Mouse (Mus musculus): Measurements from ENCODE around the gene Aptx. TPM values are rescaled to one million over a fixed set of nuclear protein-coding genes. Genes with fewer than 3 reads are reported as not detected.

Aptx gene
- polyA plus RNA-seq, 2 experiments: 4.8 to 9.5 TPM

- H3K4me1 ChIP-seq (replicated peaks; ENCODE audit: control insufficient read depth in 2 of 2, insufficient read depth in 2 of 2, low read length in 1 of 2): no peaks in the 10 kb centered on the region; a peak in 1 of 4 replicates
- DNase-seq (ENCODE audit: low read depth in 3 of 3, low spot score in 3 of 3): no peak
- no peak for TF ChIP-seq EP300 (IDR thresholded peaks at IDR 0.05; ENCODE audit: low read depth)
- no peak for TF ChIP-seq CTCF (IDR thresholded peaks at IDR 0.05; ENCODE audit: low read depth)
- no peak for ATAC-seq (ENCODE audit: insufficient read depth)
- no peaks in the 10 kb centered on the region for H3K36me3 ChIP-seq (replicated peaks; ENCODE audit: control insufficient read depth, insufficient read depth, low read depth)
- no peak overlapping the region for H3K9ac ChIP-seq (replicated peaks)
- no peak overlapping the region for H3K4me3 ChIP-seq (ENCODE audit: insufficient read depth in 1 of 2, low read depth in 2 of 2, low read length in 2 of 2)
- H3K27me3 ChIP-seq (ENCODE audit: control insufficient read depth, insufficient read depth, low read length): no peaks in the 10 kb centered on the region
- H3K27ac ChIP-seq: no peak overlapping the region
- no peak overlapping the region for H3K4me2 ChIP-seq (ENCODE audit: low read depth)
- 18% methylated on average over 14 of the region's 14 CpGs for WGBS (ENCODE audit: insufficient replicate concordance)
- H3K9me3 ChIP-seq (ENCODE audit: control insufficient read depth, low read length): no peaks in the 10 kb centered on the region
These were observed 26.7 kb downstream of the Aptx start for GRCm38 (mm10) chr4:40676338-40676737.

DNA sequence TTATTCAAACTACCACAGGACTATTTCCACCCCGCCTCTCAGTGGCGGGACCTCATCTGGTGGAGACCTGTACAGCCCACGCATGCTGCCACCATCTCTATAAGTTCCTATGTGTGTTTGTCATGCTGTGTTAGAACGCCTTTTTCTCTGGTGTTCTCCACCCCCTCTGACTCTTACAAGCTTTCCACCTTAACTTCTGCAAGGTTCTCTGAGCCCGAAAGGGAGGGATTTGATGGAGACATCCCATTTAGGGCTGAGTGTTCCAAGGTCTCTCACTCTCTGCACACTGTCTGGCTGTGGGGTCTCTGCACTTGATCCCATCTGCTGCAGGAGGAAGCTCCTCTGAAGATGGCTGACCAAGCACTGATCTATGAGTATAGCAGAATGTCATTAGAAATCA lies 29.5 kb downstream of the Aptx start:
- 73% methylated on average over 5 of the region's 5 CpGs for WGBS (ENCODE audit: insufficient replicate concordance)
- H3K4me3 ChIP-seq (ENCODE audit: insufficient read depth in 1 of 2, low read depth in 2 of 2, low read length in 2 of 2): no peak overlapping the region
- H3K9ac ChIP-seq (replicated peaks): no peak overlapping the region
- TF ChIP-seq CTCF (IDR thresholded peaks at IDR 0.05; ENCODE audit: low read depth) (no peak), EP300 (IDR thresholded peaks at IDR 0.05; ENCODE audit: low read depth) (no peak)
- DNase-seq (ENCODE audit: low read depth in 3 of 3, low spot score in 3 of 3) (no peak), ATAC-seq (ENCODE audit: insufficient read depth) (no peak)
- no peaks in the 10 kb centered on the region for H3K27me3 ChIP-seq (ENCODE audit: control insufficient read depth, insufficient read depth, low read length)
- no peak overlapping the region for H3K27ac ChIP-seq
- no peaks in the 10 kb centered on the region; a peak in 1 of 4 replicates for H3K4me1 ChIP-seq (replicated peaks; ENCODE audit: control insufficient read depth in 2 of 2, insufficient read depth in 2 of 2, low read length in 1 of 2)
- no peaks in the 10 kb centered on the region for H3K36me3 ChIP-seq (replicated peaks; ENCODE audit: control insufficient read depth, insufficient read depth, low read depth)
- no peak overlapping the region for H3K4me2 ChIP-seq (ENCODE audit: low read depth)
- H3K9me3 ChIP-seq (ENCODE audit: control insufficient read depth, low read length): no peaks in the 10 kb centered on the region

- no peak overlapping the region for H3K9ac ChIP-seq (replicated peaks)
- no peak overlapping the region for H3K27ac ChIP-seq
- no peaks in the 10 kb centered on the region for H3K27me3 ChIP-seq (ENCODE audit: control insufficient read depth, insufficient read depth, low read length)
- no peaks in the 10 kb centered on the region for H3K36me3 ChIP-seq (replicated peaks; ENCODE audit: control insufficient read depth, insufficient read depth, low read depth)
- no peak for DNase-seq (ENCODE audit: low read depth in 3 of 3, low spot score in 3 of 3)
- no peak overlapping the region for H3K4me3 ChIP-seq (ENCODE audit: insufficient read depth in 1 of 2, low read depth in 2 of 2, low read length in 2 of 2)
- H3K4me1 ChIP-seq (replicated peaks; ENCODE audit: control insufficient read depth in 2 of 2, insufficient read depth in 2 of 2, low read length in 1 of 2): no peaks in the 10 kb centered on the region
- TF ChIP-seq CTCF (IDR thresholded peaks at IDR 0.05; ENCODE audit: low read depth) (no peak), EP300 (IDR thresholded peaks at IDR 0.05; ENCODE audit: low read depth) (no peak)
- H3K4me2 ChIP-seq (ENCODE audit: low read depth): no peak overlapping the region
- 54% methylated on average over 9 of the region's 9 CpGs for WGBS (ENCODE audit: insufficient replicate concordance)
- ATAC-seq (ENCODE audit: insufficient read depth): no peak
- H3K9me3 ChIP-seq (ENCODE audit: control insufficient read depth, low read length): no peaks in the 10 kb centered on the region
These were observed 36.6 kb downstream of the Aptx start for GRCm38 (mm10) chr4:40666237-40667012.

DNA sequence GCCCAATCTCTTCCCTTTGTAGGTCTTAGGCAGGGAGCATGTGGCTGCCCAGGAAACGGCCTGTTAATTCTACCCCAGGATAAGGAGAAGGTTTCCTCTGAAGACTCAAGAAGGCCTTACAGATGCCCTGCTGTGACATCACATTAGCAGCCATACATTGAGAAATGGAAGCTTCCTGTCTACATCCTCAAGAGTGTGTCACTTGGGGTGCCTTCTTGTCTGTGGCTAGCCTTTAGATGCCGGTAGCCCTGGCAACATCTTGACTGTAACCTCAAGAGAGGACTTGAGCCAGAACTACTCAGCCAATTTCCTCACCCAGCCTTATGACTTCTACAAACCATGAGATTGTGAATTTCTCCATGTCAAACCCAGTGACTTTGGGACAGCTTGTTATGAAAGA lies 51.9 kb downstream of the Aptx start:
- DNase-seq (ENCODE audit: low read depth in 3 of 3, low spot score in 3 of 3) (no peak), ATAC-seq (ENCODE audit: insufficient read depth) (no peak)
- TF ChIP-seq EP300 (IDR thresholded peaks at IDR 0.05; ENCODE audit: low read depth) (no peak), CTCF (IDR thresholded peaks at IDR 0.05; ENCODE audit: low read depth) (no peak)
- Histone ChIP-seq H3K4me1 (replicated peaks; ENCODE audit: control insufficient read depth in 2 of 2, insufficient read depth in 2 of 2, low read length in 1 of 2) (no peaks in the 10 kb centered on the region), H3K4me3 (ENCODE audit: insufficient read depth in 1 of 2, low read depth in 2 of 2, low read length in 2 of 2) (no peak overlapping the region), H3K27me3 (ENCODE audit: control insufficient read depth, insufficient read depth, low read length) (no peaks in the 10 kb centered on the region), H3K27ac (no peak overlapping the region), H3K4me2 (ENCODE audit: low read depth) (no peak overlapping the region), H3K9ac (replicated peaks) (no peak overlapping the region), H3K9me3 (ENCODE audit: control insufficient read depth, low read length) (no peaks in the 10 kb centered on the region), H3K36me3 (replicated peaks; ENCODE audit: control insufficient read depth, insufficient read depth, low read depth) (no peaks in the 10 kb centered on the region)
- 70% methylated on average over 2 of the region's 2 CpGs for WGBS (ENCODE audit: insufficient replicate concordance)

DNA sequence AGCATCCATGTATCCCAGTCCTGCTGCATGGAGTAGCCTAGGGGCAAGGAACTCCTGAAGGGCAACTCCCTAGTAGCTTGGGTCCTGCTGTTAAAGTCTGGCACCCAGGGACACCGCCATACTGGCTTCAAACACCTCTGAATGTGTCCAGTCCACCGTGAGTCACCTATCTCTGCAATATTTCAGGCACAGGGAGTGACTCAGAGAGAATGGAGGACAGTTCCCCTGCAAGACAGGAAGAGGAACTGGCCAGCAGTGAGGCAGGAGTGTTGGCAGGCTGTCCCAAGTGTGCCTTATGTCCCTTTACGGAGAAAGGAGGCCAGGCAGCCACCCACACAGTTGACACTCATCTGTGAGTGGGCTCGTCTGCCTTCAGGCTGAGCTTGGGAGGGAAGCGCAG lies 53.9 kb downstream of the Aptx start:
- no peak overlapping the region for H3K4me2 ChIP-seq (ENCODE audit: low read depth)
- H3K4me1 ChIP-seq (replicated peaks; ENCODE audit: control insufficient read depth in 2 of 2, insufficient read depth in 2 of 2, low read length in 1 of 2): no peaks in the 10 kb centered on the region
- H3K4me3 ChIP-seq (ENCODE audit: insufficient read depth in 1 of 2, low read depth in 2 of 2, low read length in 2 of 2): no peak overlapping the region
- H3K27me3 ChIP-seq (ENCODE audit: control insufficient read depth, insufficient read depth, low read length): no peaks in the 10 kb centered on the region
- H3K36me3 ChIP-seq (replicated peaks; ENCODE audit: control insufficient read depth, insufficient read depth, low read depth): no peaks in the 10 kb centered on the region
- H3K9me3 ChIP-seq (ENCODE audit: control insufficient read depth, low read length): no peaks in the 10 kb centered on the region
- no peak overlapping the region for H3K9ac ChIP-seq (replicated peaks)
- no peak for DNase-seq (ENCODE audit: low read depth in 3 of 3, low spot score in 3 of 3)
- 44% methylated on average over 5 of the region's 5 CpGs for WGBS (ENCODE audit: insufficient replicate concordance)
- TF ChIP-seq CTCF (IDR thresholded peaks at IDR 0.05; ENCODE audit: low read depth) (no peak), EP300 (IDR thresholded peaks at IDR 0.05; ENCODE audit: low read depth) (no peak)
- no peak for ATAC-seq (ENCODE audit: insufficient read depth)
- no peak overlapping the region for H3K27ac ChIP-seq
